Mouse (Mus musculus): ENCODE measurements around the gene Cachd1.

Gene Cachd1

GRCm38 (mm10) chr4:100922816-100923554, 146.5 kb downstream of the Cachd1 start:
- no peak for DNase-seq (ENCODE audit: low spot score)

- no peak for DNase-seq (ENCODE audit: low spot score)
Observed at GRCm38 (mm10) chr4:100923598-100923997, 147.1 kb downstream of the Cachd1 start.

DNA sequence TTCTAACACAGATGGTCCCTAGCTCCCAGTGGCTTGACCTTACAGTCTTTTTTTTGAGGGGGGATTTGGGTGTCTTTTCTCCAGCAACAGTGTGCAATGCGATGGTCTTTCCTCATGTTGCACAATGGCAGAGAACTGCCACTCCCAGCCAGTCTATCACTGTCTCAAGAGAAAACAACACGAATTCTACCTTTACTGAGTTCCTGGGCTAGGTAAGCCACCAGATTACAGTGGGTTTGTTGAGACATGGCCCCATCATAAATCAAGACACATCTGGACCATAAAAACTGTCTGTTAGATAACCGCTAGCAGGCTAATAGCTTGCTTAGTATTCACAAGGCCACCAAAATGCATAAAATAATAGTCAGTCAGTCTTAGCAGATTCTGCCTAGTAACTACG, 147.8 kb downstream of the Cachd1 start:
- no peak for DNase-seq (ENCODE audit: low spot score)

- no peak for DNase-seq (ENCODE audit: low spot score)
Observed at GRCm38 (mm10) chr4:100925153-100925552, 148.7 kb downstream of the Cachd1 start.

DNA sequence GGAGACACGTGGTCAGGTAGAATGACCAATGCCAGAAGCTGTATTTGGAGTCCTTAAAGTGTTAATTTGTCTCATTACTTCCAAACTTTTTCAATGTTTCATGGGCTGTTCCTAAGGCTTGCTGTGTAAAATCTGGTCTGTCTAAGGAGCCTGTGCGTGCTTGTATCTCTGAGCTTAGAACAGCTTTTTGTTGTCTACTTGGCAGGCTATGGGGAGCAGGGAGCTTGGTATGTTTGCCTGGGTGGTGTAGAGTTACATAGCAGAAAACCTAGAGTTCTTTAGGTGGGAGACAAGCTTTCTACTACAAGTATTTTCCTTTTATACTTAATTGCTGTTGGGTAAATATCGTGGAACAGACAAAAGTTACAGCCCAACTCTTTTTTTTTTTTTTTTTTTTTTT, 150.1 kb downstream of the Cachd1 start:
- no peak for DNase-seq (ENCODE audit: low spot score)

DNA sequence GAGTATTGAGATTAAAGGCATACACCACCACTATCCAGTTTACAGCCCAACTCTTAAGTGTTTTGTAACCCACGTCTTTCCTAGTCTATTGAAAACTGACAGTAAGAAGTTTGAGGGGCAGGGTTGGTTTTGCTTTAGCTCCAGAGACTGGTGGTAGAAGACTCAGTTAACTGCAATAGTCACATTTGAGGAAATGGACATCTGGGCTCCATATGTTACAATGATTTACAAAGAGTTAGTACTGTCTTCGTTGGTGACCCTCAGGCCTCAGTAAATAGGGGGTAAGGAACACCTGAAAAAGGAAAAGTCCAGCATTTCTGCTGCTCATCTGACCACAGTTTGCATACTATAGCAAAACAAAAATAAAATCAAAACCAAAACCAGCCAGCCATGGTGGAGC, 150.6 kb downstream of the Cachd1 start:
- DNase-seq (ENCODE audit: low spot score), result no peak

GRCm38 (mm10) chr4:100943689-100944088, 167.2 kb downstream of the Cachd1 start:
- no peak for DNase-seq (ENCODE audit: low spot score)

DNA sequence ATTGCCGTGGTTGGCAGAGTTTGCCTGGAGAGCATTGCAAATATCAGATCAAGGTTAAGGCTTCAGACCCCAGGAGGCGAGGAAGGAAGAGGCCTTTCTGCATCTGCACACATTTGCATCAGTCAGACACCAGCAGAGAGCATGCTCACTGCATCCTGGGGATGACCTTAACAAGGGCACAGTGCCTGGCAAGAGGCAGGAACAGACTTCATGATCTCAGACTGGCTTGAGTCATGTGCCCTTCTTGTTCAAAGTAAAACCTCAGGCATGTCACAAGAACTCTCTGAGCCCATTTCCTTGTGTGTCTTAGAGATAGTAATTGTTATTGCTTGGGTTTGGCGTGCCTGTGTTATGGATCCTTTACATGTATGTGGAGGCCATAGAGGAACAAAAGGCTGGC, 167.8 kb downstream of the Cachd1 start:
- no peak for DNase-seq (ENCODE audit: low spot score)

DNA sequence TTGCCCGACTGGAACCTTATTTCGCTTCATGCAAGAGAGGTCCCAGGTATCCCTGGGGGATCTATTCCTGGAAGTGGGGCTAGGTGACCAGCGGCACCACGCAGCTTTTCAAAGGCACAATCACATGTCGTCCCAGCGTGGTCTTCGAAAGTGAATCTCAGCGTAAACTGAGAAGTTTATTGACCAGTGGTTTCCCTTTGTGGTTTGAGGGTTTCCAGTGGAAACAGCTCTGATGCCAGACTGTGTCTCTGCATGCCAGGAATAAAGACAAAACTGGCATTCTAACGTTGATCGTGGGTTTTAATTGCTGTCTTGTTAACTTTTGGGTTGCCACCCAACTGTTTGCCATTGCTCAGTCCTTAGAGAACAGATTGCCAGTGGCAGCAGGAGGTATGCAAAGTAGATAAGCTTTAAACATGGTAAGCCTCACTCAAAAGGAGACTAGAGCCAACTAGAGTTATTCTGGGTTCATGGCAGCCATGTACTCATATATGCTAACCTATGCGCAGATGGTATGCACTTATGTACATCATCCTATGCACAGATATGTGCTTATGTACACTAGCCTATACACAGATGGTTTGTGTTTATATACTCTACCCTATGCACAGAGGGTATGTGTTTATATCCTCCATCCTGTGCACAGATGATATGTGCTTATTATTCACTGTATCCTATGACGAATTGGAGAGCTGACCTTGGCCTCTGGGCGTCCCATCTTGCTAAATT, 168.9 kb downstream of the Cachd1 start:
- no peak for DNase-seq (ENCODE audit: low spot score)

DNA sequence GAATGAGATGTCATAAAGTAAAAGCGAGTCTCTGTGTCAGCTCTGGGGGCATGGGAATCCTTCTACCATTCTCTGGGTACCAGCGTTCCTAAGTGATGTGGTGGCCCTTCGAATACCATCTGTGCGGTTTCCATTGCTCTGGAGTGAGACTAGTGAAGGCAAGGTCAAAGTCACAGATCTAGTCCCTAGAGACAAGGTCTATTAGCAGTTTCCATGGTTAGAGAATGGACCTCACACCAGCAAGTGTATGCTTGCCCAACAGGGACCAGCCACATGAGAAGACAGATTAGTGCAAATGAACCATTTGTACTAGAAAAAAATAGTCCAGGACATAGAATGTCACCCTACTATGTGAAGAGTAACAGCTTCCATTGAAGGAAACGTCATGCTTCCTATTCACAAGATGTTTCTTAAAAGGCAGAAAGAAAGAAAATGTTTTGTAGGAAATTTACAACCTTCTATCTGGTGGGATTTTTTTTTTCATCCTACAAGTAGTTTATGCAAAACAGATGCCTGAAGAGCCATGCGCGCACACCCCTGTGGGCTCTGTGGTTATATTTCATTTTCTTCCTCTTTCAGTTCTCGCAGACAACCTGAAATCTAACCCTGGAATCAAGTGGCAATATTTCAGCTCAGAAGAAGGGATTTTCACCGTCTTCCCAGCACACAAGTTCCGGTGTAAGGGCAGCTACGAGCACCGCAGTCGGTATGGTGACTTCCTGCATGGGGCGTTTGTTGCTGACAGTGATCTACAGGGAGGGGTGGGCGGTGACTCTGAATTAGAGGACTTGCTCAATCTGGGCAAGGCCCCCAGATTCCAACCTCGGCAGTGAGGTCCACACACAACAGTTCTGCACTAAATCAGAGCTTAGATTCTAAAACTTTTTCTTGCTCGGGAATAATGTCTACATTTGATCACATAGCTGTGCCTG, 172.3 kb downstream of the Cachd1 start:
- DNase-seq (ENCODE audit: low spot score), result no peak

DNA sequence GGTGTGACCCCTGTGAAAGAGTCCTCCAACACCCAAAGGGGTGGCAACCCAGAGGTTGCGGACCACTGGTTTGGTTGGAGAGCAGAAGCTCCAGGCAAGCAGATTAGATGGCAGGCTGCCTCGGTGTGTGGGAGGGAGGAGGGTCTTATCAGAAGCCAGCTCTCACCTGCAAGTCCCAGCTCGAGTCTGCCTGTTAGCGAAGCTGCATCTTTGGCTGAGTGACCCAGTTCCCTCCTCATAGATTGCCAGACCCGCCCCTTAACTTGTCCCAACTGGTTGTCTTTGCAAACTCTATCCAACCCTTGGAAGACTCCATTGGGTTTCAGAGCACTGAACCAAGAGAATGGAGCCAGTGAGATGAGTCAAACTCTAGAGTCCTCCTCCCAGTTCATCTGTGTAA, 173.8 kb downstream of the Cachd1 start:
- DNase-seq (ENCODE audit: low spot score), result no peak

GRCm38 (mm10) chr4:100951876-100952275, 175.4 kb downstream of the Cachd1 start:
- no peak for DNase-seq (ENCODE audit: low spot score)

DNA sequence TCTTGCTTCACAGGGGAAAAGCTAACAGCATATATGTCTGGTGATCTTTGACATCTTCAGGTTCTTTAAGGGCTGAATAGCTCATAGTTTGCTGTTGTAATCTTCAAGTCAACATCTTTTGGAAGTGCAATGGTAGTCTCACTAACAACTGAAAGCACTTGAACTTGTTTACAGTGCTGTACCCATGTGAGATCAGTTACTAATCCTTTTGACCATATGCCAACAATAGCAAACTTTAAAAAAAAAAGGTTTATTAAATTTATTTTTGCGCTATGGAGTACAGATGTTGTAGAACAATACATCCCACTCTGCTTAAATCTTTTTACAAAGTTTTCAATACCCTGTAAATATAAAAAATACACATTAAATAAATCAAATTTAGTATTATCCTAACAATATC, 186.9 kb downstream of the Cachd1 start:
- no peak for DNase-seq (ENCODE audit: low spot score)

GRCm38 (mm10) chr4:100963796-100964195, 187.3 kb downstream of the Cachd1 start:
- DNase-seq (ENCODE audit: low spot score), result no peak

- no peak for DNase-seq (ENCODE audit: low spot score)
Observed at GRCm38 (mm10) chr4:100967703-100968392, 191.4 kb downstream of the Cachd1 start.

DNA sequence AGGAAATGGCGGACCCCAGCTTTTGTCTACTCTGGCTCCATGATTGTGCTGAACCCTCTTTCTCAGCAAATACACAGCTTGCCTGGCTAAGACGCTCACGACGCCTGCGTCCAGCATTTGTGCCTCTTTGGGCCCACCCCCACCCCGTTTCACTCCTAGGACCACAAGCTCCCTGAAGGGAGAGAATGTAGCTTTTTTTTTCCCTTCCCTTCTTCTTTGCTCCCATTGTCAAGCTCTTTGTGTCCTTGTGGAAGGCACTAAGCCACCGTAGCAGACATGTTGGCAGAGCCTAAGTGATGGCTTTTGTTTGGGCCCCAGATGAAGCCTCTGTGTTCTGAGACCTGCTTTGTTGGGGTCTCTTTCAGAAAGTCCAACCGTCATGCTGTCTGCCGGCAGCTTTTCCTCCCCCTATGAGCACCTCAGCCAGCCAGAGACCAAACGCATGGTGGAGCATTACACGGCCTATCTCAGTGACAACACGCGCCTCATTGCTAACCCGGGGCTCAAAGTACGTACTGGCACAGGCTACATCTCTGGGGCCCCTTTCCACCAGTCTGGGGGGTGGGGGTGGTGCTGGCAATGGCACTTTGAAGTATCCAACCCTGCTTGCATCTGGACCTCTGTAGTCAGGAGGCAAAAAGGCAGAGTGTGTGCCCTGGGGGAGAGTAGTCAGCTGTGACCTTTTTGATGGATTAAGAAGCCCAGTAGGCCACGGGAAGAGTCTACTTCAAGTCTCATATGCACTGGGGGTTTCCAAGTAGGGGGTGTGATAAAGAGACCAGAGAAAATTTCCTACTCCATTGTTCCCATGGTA, 197.4 kb downstream of the Cachd1 start:
- no peak for DNase-seq (ENCODE audit: low spot score)

DNA sequence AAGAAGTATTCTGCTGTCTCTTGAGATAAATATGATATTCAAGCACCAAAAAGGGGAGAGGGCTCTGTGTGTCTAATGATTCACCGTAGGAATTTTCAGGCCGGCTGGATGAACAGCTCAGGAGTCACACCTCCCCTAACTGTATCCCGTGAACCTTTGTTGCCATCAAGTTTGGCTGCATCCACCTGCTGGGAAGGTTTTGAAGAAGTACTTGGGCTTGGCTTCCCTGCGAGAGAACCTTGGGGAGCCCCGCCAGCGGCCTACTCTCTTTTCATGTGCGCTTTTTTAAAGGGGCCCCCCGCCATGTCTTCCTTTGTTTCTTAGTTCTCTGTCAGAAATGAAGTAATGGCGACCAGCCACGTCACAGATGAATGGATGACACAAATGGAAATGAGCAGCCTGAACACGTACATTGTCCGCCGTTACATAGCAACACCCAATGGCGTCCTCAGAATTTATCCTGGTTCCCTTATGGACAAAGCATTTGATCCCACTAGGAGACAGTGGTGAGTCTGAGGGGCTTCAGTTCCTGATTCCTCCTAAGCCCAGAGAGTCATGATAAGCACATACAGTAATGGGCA, 198.1 kb downstream of the Cachd1 start:
- no peak for DNase-seq (ENCODE audit: low spot score)

- no peak for DNase-seq (ENCODE audit: low spot score)
Observed at GRCm38 (mm10) chr4:100977522-100977921, 201.0 kb downstream of the Cachd1 start.

GRCm38 (mm10) chr4:100987187-100987586, 210.7 kb downstream of the Cachd1 start:
- DNase-seq (ENCODE audit: low spot score), result no peak

DNA sequence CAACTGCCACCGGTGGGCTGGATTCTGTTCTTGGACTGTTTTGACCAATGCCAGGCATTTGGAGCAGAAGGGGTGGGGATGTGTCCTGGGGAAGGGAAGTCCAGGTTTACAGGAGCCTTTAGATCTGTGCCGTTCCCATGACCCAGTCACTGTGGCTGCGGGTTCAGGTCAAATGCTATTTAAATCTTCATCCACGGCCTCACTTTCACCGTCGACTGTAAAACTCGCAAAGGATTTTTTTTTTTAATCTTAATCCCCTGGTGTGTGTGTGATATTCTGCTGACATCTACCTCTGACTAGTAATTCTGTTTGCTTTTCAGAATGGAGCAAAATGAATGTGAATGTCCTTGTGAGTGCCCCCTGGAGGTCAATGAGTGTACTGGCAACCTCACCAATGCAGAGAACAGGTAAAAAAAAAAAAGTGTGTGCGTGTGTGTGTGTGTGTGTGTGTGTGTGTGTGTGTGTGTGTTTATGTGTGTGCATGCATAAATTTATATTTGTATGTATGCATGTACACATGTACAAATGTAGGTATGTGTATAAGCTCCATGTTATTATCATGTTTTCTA, 211.8 kb downstream of the Cachd1 start:
- DNase-seq (ENCODE audit: low spot score), result peak; percentile 39
